Mouse (Mus musculus) forebrain, embryonic 15.5 days (tissue): ENCODE results near the gene Itga7. TPM values are rescaled to one million over a fixed set of nuclear protein-coding genes. Genes with fewer than 3 reads are reported as not detected.

Experiments used
- ATAC-seq: fragments of 200-750 bp; cut with Nextera tagmentation; replicated peaks from 2 replicates; pipeline ENCODE4 v1.8.0; 2017; ENCODE audit warnings: mild to moderate bottlenecking, moderate TSS enrichment, moderate library complexity
- H3K27ac ChIP-seq: fragments of 300-500 bp; sonication (generic); replicated peaks from 2 replicates; pipeline ENCODE4 v1.5.1; 2015; ENCODE audit warnings: mild to moderate bottlenecking, inconsistent platforms
- H3K27me3 ChIP-seq: fragments of 300-500 bp; sonication (generic); 2 replicates; pipeline ENCODE4 v1.6.1; 2015; ENCODE audit warnings: inconsistent platforms
- H3K36me3 ChIP-seq: fragments of 300-500 bp; sonication (generic); 2 replicates; pipeline ENCODE4 v1.6.1; 2015; ENCODE audit warnings: mild to moderate bottlenecking, inconsistent platforms
- H3K4me1 ChIP-seq: fragments of 300-500 bp; sonication (generic); 2 replicates; pipeline ENCODE4 v1.6.1; 2015; ENCODE audit warnings: inconsistent platforms
- H3K4me2 ChIP-seq: fragments of 300-500 bp; sonication (generic); replicated peaks from 2 replicates; pipeline ENCODE4 v1.6.1; 2015; ENCODE audit warnings: mild to moderate bottlenecking, inconsistent platforms
- H3K4me3 ChIP-seq: fragments of 300-500 bp; sonication (generic); 2 replicates; pipeline ENCODE4 v1.5.1; 2015; ENCODE audit warnings: mild to moderate bottlenecking, inconsistent platforms
- H3K9ac ChIP-seq: fragments of 300-500 bp; sonication (generic); replicated peaks from 2 replicates; pipeline ENCODE4 v1.6.1; 2015; ENCODE audit warnings: mild to moderate bottlenecking, inconsistent platforms
- H3K9me3 ChIP-seq: fragments of 300-500 bp; sonication (generic); 2 replicates; pipeline ENCODE4 v1.6.1; 2016; ENCODE audit warnings: inconsistent platforms
- WGBS: fragments of 180-500 bp; shearing (Covaris S2); methylation state at CpG from one replicate; pipeline ENCODE4 v1.1.7; 2015; ENCODE audit warnings: mixed read lengths; 5-methylcytosine and 5-hydroxymethylcytosine counted together
- polyA plus RNA-seq: library from polyadenylated mRNA; unstranded; fragments of >200 nt; fragmentation: Nextera tagmentation; extraction: Ambion mirVana; gene quantifications from 2 replicates; pipeline ENCODE4 v1.2.1, GENCODE M21; 2015

Itga7 gene
- polyA plus RNA-seq, 1 experiment from 2014 or later, result 2.1 TPM

DNA sequence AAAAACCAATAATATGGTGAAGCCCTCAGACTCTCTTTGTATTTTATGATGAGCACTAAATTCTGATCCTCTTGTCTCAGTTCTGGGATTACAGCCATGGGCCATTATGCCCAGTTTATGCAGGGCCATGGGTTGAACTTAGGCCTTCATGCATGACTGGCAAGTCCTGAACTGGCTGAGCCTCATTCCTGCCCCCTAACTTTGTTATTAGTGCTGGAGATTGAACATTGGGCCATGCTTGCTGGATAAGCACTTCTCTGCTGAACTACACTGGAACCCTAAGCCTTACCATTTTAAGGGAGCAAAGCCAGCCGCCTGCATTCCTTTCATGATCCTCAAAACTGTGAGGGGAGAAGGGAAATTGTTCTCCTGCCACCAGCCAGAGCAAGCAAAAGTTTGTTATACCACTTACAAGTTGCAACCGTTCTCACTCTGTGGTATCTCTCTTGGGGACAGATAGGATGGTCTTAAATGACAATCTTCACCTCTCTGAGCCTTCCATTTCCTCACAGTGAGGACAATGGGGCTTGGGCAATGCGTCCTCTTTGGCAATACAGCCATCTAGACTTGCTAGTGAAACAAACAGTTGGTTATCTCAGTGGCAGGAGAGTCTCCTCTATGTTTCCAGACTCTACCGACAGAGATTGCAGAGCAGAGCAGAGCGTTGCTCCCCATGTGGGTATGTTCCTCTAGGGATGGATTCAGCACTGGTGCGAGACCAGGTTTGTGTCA, 33.7 kb upstream of the Itga7 start:
- Histone ChIP-seq H3K27ac (no peak overlapping the region), H3K9ac (no peak overlapping the region), H3K4me1 (peaks cover 16% of the 10 kb centered on the region), H3K4me2 (no peak overlapping the region), H3K36me3 (no peaks in the 10 kb centered on the region), H3K27me3 (0 out of 2 replicates have a peak, but pooled peaks cover 6% of the 10 kb centered on the region), H3K9me3 (no peaks in the 10 kb centered on the region), H3K4me3 (no peak overlapping the region)
- WGBS, result 85% methylated on average over 6 of the region's 6 CpGs
- no peak for ATAC-seq

DNA sequence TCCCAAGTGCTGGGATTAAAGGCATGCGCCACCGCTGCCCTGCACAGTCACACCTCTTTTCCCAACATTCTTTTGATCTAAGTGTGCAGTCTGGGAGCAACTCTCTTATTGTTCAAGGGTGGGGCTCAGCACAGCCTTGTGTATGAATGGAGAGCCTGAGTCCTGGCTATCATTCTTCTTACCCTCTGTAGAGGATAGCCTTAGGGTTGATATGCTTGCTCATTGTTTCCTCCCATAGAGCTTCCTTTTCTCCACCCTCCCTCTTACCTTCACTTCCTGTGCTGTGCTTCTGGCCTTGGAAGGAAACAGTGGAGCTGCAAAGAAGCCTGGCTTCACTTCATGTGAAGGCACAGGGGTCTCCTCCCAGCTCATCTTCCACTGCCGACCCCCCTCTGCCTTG, 32.9 kb upstream of the Itga7 start, which contains the start of gene Cd63:
Cd63 (plus strand) TSS at position 292 of the 400 bp plus-strand sequence.
- Histone ChIP-seq H3K27ac (no peak within 1 kb of the TSS), H3K4me1 (peaks cover 15% of the 10 kb centered on the region), H3K9ac (no peak within 1 kb of the TSS), H3K36me3 (no peaks in the 10 kb centered on the region), H3K4me3 (no peak within 1 kb of the TSS), H3K4me2 (no peak within 1 kb of the TSS), H3K9me3 (no peaks in the 10 kb centered on the region), H3K27me3 (0 out of 2 replicates have a peak, but pooled peaks cover 6% of the 10 kb centered on the region)
- 80% methylated on average over 3 of the region's 3 CpGs for WGBS
- no peak for ATAC-seq

DNA sequence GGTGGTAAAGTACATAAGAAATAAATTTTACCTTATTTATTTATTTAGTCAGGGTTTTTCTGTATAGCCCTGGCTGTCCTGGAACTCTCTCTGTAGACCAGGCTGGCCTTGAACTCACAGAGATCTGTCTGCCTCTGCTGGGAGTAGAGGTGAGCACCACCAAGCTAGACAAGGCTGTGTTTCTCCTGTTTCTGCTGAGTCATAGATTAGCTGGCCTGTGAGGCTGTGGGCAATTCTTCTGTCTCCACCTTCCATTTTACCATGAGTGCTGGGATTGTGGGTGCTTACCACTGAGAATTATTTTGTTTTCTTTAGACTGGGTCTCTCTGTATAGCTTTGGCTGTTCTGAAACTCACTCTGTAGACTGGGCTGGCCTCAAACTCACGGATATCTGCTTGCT, 32.2 kb upstream of the Itga7 start:
- H3K27me3 ChIP-seq, result 0 out of 2 replicates have a peak, but pooled peaks cover 2% of the 10 kb centered on the region
- no peaks in the 10 kb centered on the region for H3K36me3 ChIP-seq
- no peak for ATAC-seq
- 88% methylated on average over 1 of the region's 1 CpGs for WGBS
- H3K9ac ChIP-seq, result no peak overlapping the region
- H3K27ac ChIP-seq, result no peak overlapping the region
- H3K9me3 ChIP-seq, result no peaks in the 10 kb centered on the region
- peaks cover 8% of the 10 kb centered on the region for H3K4me1 ChIP-seq
- H3K4me3 ChIP-seq, result no peak overlapping the region
- H3K4me2 ChIP-seq, result no peak overlapping the region

DNA sequence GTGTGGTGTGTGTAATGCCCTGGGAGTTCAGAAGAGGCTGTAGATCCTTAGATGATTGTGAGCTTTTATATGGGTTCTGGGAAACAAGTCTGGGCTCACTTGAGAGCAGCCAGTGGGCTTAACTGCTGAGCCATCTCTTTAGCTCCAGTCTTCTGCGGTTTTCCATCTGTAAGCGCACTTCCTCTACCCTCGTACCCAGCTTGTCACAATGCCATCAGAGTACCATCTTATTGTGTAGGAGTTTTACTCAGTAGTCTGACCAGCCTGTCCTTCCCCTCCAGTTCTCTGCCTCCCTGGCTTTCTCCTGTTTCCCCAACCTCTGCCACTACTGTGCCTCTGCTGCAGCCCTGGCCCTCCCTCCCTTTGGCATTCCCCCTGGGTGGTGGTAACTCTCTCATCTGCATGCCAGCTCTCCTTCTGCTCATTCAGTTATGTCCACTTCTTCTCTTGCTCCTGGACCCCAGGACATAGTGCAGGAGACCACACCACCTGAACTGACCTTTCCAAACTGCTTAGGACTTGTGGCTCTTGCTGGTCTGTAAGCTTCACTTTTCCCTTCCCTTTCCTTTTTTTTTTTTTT, 31.1 kb upstream of the Itga7 start:
- ATAC-seq, result no peak
- Histone ChIP-seq H3K4me1 (no peaks in the 10 kb centered on the region), H3K4me2 (no peak overlapping the region), H3K27ac (no peak overlapping the region), H3K27me3 (no peaks in the 10 kb centered on the region), H3K4me3 (no peak overlapping the region), H3K9me3 (no peaks in the 10 kb centered on the region), H3K36me3 (no peaks in the 10 kb centered on the region), H3K9ac (no peak overlapping the region)
- 84% methylated on average over 3 of the region's 3 CpGs for WGBS

DNA sequence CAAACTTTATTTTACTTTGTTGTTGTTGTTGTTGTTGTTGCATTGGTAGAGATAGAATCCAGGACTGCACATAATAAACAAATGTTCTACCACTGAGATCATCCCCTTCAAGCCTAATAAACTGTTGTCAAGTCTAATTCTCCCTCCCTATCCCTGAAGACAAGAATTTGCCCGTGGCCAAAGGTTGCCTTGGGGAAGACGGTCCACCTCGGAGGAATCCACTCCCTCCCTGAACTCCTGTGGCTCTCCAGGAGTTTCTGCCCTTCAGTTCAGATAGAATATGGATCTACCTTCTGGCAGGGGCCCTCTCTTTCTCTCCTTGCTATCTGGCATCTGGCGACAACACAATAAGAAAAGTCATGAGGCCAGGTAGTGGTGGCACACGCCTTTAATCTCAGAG, 28.8 kb upstream of the Itga7 start:
- H3K27ac ChIP-seq, result no peak overlapping the region
- no peaks in the 10 kb centered on the region for H3K27me3 ChIP-seq
- H3K4me3 ChIP-seq, result no peak overlapping the region
- 76% methylated on average over 5 of the region's 5 CpGs for WGBS
- no peak overlapping the region for H3K9ac ChIP-seq
- ATAC-seq, result no peak
- no peaks in the 10 kb centered on the region for H3K36me3 ChIP-seq
- H3K9me3 ChIP-seq, result no peaks in the 10 kb centered on the region
- peaks cover 6% of the 10 kb centered on the region; the same call in 1 of the 2 replicates for H3K4me1 ChIP-seq
- H3K4me2 ChIP-seq, result no peak overlapping the region

DNA sequence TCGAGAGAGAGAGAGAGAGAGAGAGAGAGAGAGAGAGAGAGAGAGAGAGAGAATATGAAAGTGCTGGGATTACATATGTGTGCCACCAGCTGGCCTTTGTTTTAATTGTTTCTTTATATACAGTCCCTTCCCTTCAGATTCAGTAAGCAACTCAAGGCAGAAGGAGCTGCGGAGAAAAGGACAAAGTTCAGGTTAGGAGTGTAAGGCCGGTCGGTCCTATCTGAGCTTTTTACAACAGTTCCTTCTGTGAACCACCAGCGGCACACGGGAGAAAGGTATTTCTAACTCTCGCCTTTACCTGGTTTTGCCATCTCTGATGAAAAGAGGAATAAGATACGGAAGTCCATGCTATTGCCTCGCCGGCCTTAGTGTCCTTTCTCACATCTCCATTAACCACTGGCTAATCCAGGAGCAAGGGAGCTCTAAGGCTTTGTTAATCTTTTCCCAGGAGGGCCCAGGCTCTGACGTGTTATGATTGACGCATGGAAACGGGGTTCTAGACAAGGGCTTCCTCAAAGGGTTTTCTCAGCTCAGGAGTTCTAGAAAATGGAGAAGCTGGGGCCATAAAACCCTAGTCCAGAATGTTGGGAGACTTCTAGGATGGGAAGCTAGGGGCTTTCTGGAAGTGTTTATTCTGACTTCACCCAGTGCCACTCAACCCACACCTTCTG, 24.7 kb upstream of the Itga7 start:
- H3K36me3 ChIP-seq, result no peaks in the 10 kb centered on the region
- peak overlapping the region; percentile 66; the same call in 1 of the 2 replicates for H3K9ac ChIP-seq
- WGBS, result 61% methylated on average over 13 of the region's 13 CpGs
- no peaks in the 10 kb centered on the region for H3K27me3 ChIP-seq
- no peak overlapping the region for H3K27ac ChIP-seq
- H3K4me3 ChIP-seq, result peak overlapping the region; percentile 60
- H3K4me1 ChIP-seq, result peaks cover 16% of the 10 kb centered on the region
- no peak for ATAC-seq
- no peaks in the 10 kb centered on the region for H3K9me3 ChIP-seq
- H3K4me2 ChIP-seq, result peak overlapping the region; percentile 66

DNA sequence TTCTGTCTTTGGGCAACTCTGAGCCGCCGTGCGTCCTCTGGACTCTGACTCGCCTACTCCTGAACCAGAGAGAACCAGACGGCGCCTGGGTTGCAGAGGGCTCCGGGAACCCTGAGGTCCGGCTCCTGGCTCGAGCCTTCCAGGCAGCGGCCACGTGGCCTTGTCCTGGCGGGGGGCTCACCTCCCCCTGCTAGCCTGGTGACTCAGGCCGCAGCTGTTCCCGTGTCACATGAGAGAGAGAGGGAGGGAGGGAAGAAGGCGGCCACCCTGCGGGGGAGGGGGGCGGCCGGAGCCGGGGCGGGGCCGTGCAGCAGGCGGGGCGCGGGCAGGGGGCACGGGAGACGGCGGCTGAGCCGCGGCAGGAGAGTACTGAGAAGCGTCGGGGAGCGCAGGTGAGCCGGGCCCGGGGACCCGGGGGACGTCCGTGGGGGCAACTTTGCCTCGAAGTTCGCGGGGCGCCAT, 24.0 kb upstream of the Itga7 start:
- peak overlapping the region; percentile 66 for H3K9ac ChIP-seq
- H3K4me3 ChIP-seq, result peak overlapping the region; percentile 60
- H3K27me3 ChIP-seq, result no peaks in the 10 kb centered on the region
- no peaks in the 10 kb centered on the region for H3K9me3 ChIP-seq
- no peaks in the 10 kb centered on the region for H3K36me3 ChIP-seq
- WGBS, result under 1% methylated on average over 28 of the region's 41 CpGs
- H3K4me1 ChIP-seq, result peaks cover 16% of the 10 kb centered on the region
- H3K4me2 ChIP-seq, result peak overlapping the region; percentile 66
- peak overlapping the region; percentile 42 for H3K27ac ChIP-seq
- ATAC-seq, result peak; percentile 59

DNA sequence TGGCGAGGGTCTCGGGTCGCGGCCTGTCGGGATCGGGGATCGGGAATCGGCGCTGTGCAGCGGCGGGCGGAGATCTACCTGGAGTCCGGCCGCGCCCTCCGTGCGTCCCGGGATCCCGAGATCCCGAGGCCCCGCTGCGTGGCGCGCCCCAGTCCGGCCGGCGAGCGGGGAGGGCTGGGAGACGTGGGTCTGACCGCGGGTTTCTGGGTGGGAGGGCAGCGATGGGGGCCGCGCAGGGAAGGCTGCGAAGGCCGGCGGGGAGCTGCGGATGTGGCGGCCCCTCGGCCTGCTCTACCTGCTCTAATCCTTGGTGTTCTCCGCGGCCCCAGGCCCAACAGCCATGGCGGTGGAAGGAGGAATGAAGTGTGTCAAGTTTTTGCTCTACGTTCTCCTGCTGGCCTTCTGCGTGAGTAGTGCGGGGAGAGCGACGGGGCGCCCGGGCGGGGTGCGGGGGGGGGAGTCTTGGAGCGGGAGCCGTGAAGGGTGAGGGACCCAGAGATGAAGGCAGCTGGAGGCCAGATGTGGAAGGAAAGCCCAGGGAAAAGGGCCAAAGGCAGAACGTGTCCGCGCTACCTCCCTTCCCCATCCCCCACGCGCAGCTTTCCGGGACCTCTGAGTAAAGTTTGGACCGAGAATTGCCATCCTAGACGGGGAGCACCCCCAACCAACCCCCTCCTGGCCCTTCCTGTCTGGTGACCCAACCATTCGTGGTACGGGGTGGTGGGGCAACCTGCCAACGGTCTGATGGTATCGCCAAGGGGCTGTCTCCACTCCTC, 23.4 kb upstream of the Itga7 start:
- H3K27ac ChIP-seq, result peak overlapping the region; percentile 42
- WGBS, result 1% methylated on average over 66 of the region's 66 CpGs
- H3K27me3 ChIP-seq, result no peaks in the 10 kb centered on the region

DNA sequence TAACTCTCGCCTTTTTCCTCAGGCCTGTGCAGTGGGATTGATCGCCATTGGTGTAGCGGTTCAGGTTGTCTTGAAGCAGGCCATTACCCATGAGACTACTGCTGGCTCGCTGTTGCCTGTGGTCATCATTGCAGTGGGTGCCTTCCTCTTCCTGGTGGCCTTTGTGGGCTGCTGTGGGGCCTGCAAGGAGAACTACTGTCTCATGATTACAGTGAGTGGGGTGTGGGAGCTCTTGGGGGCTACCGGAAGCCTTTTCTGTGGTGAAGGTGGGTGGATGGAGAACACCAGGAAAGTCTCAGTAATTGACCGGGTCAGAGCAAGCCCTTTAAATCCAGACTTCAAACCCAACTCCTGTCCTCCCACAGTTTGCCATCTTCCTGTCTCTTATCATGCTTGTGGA, 22.2 kb upstream of the Itga7 start:
- WGBS, result 93% methylated on average over 6 of the region's 6 CpGs
- no peak overlapping the region for H3K9ac ChIP-seq
- no peaks in the 10 kb centered on the region for H3K27me3 ChIP-seq
- H3K4me2 ChIP-seq, result no peak overlapping the region
- no peaks in the 10 kb centered on the region for H3K9me3 ChIP-seq
- no peak overlapping the region for H3K27ac ChIP-seq
- H3K4me3 ChIP-seq, result no peak overlapping the region
- ATAC-seq, result no peak
- peaks cover 16% of the 10 kb centered on the region for H3K4me1 ChIP-seq
- H3K36me3 ChIP-seq, result no peaks in the 10 kb centered on the region

More for the DNA sequence above, 23.4 kb upstream of the Itga7 start:
- no peaks in the 10 kb centered on the region for H3K9me3 ChIP-seq
- H3K4me3 ChIP-seq, result peak overlapping the region; percentile 60
- peak overlapping the region; percentile 66 for H3K4me2 ChIP-seq
- peak; percentile 35 for ATAC-seq
- H3K4me1 ChIP-seq, result peaks cover 16% of the 10 kb centered on the region
- H3K36me3 ChIP-seq, result no peaks in the 10 kb centered on the region
- H3K9ac ChIP-seq, result peak overlapping the region; percentile 66

DNA sequence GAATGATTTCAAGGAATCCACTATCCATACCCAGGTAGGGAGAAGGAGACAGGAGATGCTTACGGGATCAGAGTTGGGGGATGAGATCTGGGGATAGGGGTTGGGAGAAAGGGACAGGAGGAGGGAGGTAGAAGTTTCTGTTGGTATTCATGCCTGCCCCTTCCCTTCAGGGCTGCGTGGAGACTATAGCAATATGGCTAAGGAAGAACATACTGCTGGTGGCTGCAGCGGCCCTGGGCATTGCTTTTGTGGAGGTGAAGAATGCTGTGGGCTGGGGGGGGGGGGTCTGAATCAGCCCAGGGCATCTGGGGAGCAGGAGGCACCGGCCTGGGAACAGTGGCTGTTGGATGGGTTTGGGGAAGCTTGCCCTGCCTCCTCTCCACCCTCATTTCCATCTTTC, 21.4 kb upstream of the Itga7 start:
- WGBS, result 77% methylated on average over 4 of the region's 4 CpGs
- no peak overlapping the region for H3K4me2 ChIP-seq
- H3K9ac ChIP-seq, result no peak overlapping the region
- H3K4me1 ChIP-seq, result peaks cover 16% of the 10 kb centered on the region
- no peak overlapping the region for H3K27ac ChIP-seq
- no peak overlapping the region for H3K4me3 ChIP-seq
- H3K9me3 ChIP-seq, result no peaks in the 10 kb centered on the region
- 0 out of 2 replicates have a peak, but pooled peaks cover 4% of the 10 kb centered on the region for H3K36me3 ChIP-seq
- no peaks in the 10 kb centered on the region for H3K27me3 ChIP-seq
- no peak for ATAC-seq

DNA sequence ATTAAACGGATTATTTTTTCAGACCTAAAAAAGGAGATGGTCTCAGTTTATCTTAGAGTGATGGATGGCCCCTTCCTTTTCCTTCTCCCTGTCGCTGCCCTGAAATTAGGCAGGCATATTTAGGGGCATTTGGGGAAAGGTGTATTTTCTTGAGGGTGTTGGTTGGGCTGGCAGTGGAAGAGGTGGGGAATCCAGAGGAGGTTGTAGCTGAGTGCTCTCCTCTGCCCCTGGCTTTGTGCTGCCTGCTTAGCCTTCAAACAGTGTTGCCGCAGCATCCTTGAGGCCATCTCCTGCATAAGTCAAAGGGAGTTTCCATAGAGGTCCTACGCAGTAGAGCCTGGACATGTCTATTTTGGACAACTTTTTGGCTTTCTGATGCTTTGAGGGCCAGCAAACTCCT, 20.8 kb upstream of the Itga7 start:
- no peak overlapping the region for H3K4me2 ChIP-seq
- 0 out of 2 replicates have a peak, but pooled peaks cover 7% of the 10 kb centered on the region for H3K36me3 ChIP-seq
- no peak overlapping the region for H3K4me3 ChIP-seq
- H3K9me3 ChIP-seq, result no peaks in the 10 kb centered on the region
- 0 out of 2 replicates have a peak overlapping the region, but pooled peaks have one; percentile 27 for H3K27ac ChIP-seq
- no peak for ATAC-seq
- H3K27me3 ChIP-seq, result no peaks in the 10 kb centered on the region
- peaks cover 16% of the 10 kb centered on the region for H3K4me1 ChIP-seq
- 94% methylated on average over 4 of the region's 4 CpGs for WGBS
- no peak overlapping the region for H3K9ac ChIP-seq
